Mouse (Mus musculus) heart, embryonic 12.5 days (tissue): ENCODE data around the gene Dnmt1. TPM values are rescaled to one million over a fixed set of nuclear protein-coding genes. Genes with fewer than 3 reads are reported as not detected.
A peak's percentile ranks its signal among the peaks of the same experiment; 100 is the strongest.

Source experiments
- ATAC-seq: fragments of 200-750 bp; cut with Nextera tagmentation; 2 replicates; pipeline ENCODE4 v1.8.0; 2017; ENCODE audit warnings: moderate TSS enrichment, moderate library complexity; ENCODE audit not compliant: insufficient number of reproducible peaks, low FRiP score
- H3K27ac ChIP-seq: fragments of 300-500 bp; sonication (generic); 2 replicates; pipeline ENCODE4 v1.5.1; 2016; ENCODE audit warnings: mild to moderate bottlenecking, moderate library complexity; ENCODE audit not compliant: poor library complexity, severe bottlenecking
- H3K27me3 ChIP-seq: fragments of 300-500 bp; sonication (generic); replicated peaks from 2 replicates; pipeline ENCODE4 v1.6.1; 2016; ENCODE audit warnings: mild to moderate bottlenecking, moderate library complexity
- H3K36me3 ChIP-seq: fragments of 300-500 bp; sonication (generic); 2 replicates; pipeline ENCODE4 v1.6.1; 2016; ENCODE audit warnings: mild to moderate bottlenecking, moderate library complexity
- H3K4me1 ChIP-seq: fragments of 300-500 bp; sonication (generic); replicated peaks from 2 replicates; pipeline ENCODE4 v1.6.1; 2016; ENCODE audit warnings: mild to moderate bottlenecking
- H3K4me2 ChIP-seq: fragments of 300-500 bp; sonication (generic); 2 replicates; pipeline ENCODE4 v1.6.1; 2016; ENCODE audit warnings: mild to moderate bottlenecking, moderate library complexity
- H3K4me3 ChIP-seq: fragments of 300-500 bp; sonication (generic); 2 replicates; pipeline ENCODE4 v1.5.1; 2016; ENCODE audit warnings: mild to moderate bottlenecking
- H3K9ac ChIP-seq: fragments of 300-500 bp; sonication (generic); 2 replicates; pipeline ENCODE4 v1.6.1; 2016; ENCODE audit warnings: mild to moderate bottlenecking, moderate library complexity
- H3K9me3 ChIP-seq: fragments of 300-500 bp; sonication (generic); replicated peaks from 2 replicates; pipeline ENCODE4 v1.6.1; 2016; ENCODE audit warnings: mild to moderate bottlenecking, moderate library complexity
- WGBS: fragments of 180-500 bp; shearing (Covaris S2); methylation state at CpG from one replicate; pipeline ENCODE4 v1.1.7; 2016; 5-methylcytosine and 5-hydroxymethylcytosine counted together
- polyA plus RNA-seq: library from polyadenylated mRNA; unstranded; fragments of >200 nt; fragmentation: Nextera tagmentation; extraction: Ambion mirVana; gene quantifications from 2 replicates; pipeline ENCODE4 v1.2.1, GENCODE M21; 2016

Gene Dnmt1
- polyA plus RNA-seq, 1 experiment from 2014 or later: 86.8 TPM

- no peaks in the 10 kb centered on the region for H3K9me3 ChIP-seq
- peaks cover 99% of the 10 kb centered on the region for H3K36me3 ChIP-seq
- H3K4me2 ChIP-seq: no peak overlapping the region
- no peak for ATAC-seq
- H3K27me3 ChIP-seq: no peaks in the 10 kb centered on the region
- no peak overlapping the region for H3K27ac ChIP-seq
- no peak overlapping the region for H3K9ac ChIP-seq
- no peaks in the 10 kb centered on the region for H3K4me1 ChIP-seq
- 95% methylated on average over 3 of the region's 3 CpGs for WGBS
- H3K4me3 ChIP-seq: no peak overlapping the region
Measured at GRCm38 (mm10) chr9:20923258-20923657, 36.4 kb downstream of the Dnmt1 start.

- no peaks in the 10 kb centered on the region for H3K9me3 ChIP-seq
- no peak overlapping the region for H3K27ac ChIP-seq
- H3K27me3 ChIP-seq: no peaks in the 10 kb centered on the region
- ATAC-seq: no peak
- H3K9ac ChIP-seq: no peak overlapping the region
- H3K4me2 ChIP-seq: no peak overlapping the region
- no peaks in the 10 kb centered on the region for H3K4me1 ChIP-seq
- 85% methylated on average over 4 of the region's 4 CpGs for WGBS
- peaks cover 100% of the 10 kb centered on the region for H3K36me3 ChIP-seq
- H3K4me3 ChIP-seq: no peak overlapping the region
Measured at GRCm38 (mm10) chr9:20916160-20916559, 43.5 kb downstream of the Dnmt1 start.

GRCm38 (mm10) chr9:20909948-20910347 lies 49.7 kb downstream of the Dnmt1 start:
- no peak overlapping the region for H3K4me2 ChIP-seq
- peaks cover 100% of the 10 kb centered on the region for H3K36me3 ChIP-seq
- no peaks in the 10 kb centered on the region for H3K4me1 ChIP-seq
- H3K9me3 ChIP-seq: no peaks in the 10 kb centered on the region
- 92% methylated on average over 9 of the region's 9 CpGs for WGBS
- H3K27ac ChIP-seq: no peak overlapping the region
- no peaks in the 10 kb centered on the region for H3K27me3 ChIP-seq
- ATAC-seq: no peak
- no peak overlapping the region for H3K4me3 ChIP-seq
- no peak overlapping the region for H3K9ac ChIP-seq

- 8% methylated on average over 6 of the region's 6 CpGs for WGBS
- peak overlapping the region; percentile 59 for H3K27ac ChIP-seq
- H3K9ac ChIP-seq: peak overlapping the region; percentile 19; the same call in 1 of the 2 replicates
Measured at GRCm38 (mm10) chr9:20902174-20902491, 57.6 kb downstream of the Dnmt1 start.

GRCm38 (mm10) chr9:20901466-20902173 lies 58.1 kb downstream of the Dnmt1 start:
- 7% methylated on average over 13 of the region's 13 CpGs for WGBS
- peak overlapping the region; percentile 19; the same call in 1 of the 2 replicates for H3K9ac ChIP-seq
- peak overlapping the region; percentile 59 for H3K27ac ChIP-seq
- H3K36me3 ChIP-seq: peaks cover 31% of the 10 kb centered on the region
- peak overlapping the region; percentile 45 for H3K4me2 ChIP-seq
- no peak overlapping the region for H3K4me3 ChIP-seq
- peak; percentile 41 for ATAC-seq
- no peaks in the 10 kb centered on the region for H3K27me3 ChIP-seq
- H3K4me1 ChIP-seq: peaks cover 25% of the 10 kb centered on the region
- no peaks in the 10 kb centered on the region for H3K9me3 ChIP-seq

More at GRCm38 (mm10) chr9:20902174-20902491, 57.6 kb downstream of the Dnmt1 start:
- Histone ChIP-seq H3K4me1 (peaks cover 20% of the 10 kb centered on the region), H3K9me3 (no peaks in the 10 kb centered on the region), H3K27me3 (no peaks in the 10 kb centered on the region), H3K4me2 (peak overlapping the region; percentile 45), H3K4me3 (no peak overlapping the region), H3K36me3 (peaks cover 31% of the 10 kb centered on the region)
- ATAC-seq: peak; percentile 23

GRCm38 (mm10) chr9:20898511-20899073 lies 61.1 kb downstream of the Dnmt1 start, which contains the start of gene Eif3g:
TSS of gene Eif3g (minus strand) at chr9:20898623.
- Histone ChIP-seq H3K9ac (peak within 1 kb of the TSS; percentile 96), H3K4me3 (peak within 1 kb of the TSS; percentile 91), H3K4me2 (peak within 1 kb of the TSS; percentile 96), H3K9me3 (no peaks in the 10 kb centered on the region), H3K27ac (peak within 1 kb of the TSS; percentile 37; the same call in 1 of the 2 replicates), H3K4me1 (peaks cover 25% of the 10 kb centered on the region), H3K27me3 (no peaks in the 10 kb centered on the region), H3K36me3 (peaks cover 36% of the 10 kb centered on the region)
- 4% methylated on average over 34 of the region's 34 CpGs for WGBS
- peak; percentile 82 for ATAC-seq

- H3K4me1 ChIP-seq: peaks cover 25% of the 10 kb centered on the region
- peak; percentile 71 for ATAC-seq
- H3K27ac ChIP-seq: peak overlapping the region; percentile 37; the same call in 1 of the 2 replicates
- H3K4me3 ChIP-seq: peak overlapping the region; percentile 91
- 3% methylated on average over 38 of the region's 39 CpGs for WGBS
- H3K9me3 ChIP-seq: no peaks in the 10 kb centered on the region
- H3K36me3 ChIP-seq: peaks cover 42% of the 10 kb centered on the region
- peak overlapping the region; percentile 96 for H3K4me2 ChIP-seq
- H3K9ac ChIP-seq: peak overlapping the region; percentile 96
- no peaks in the 10 kb centered on the region for H3K27me3 ChIP-seq
Measured at GRCm38 (mm10) chr9:20897736-20898510, 61.8 kb downstream of the Dnmt1 start.

- H3K4me2 ChIP-seq: no peak overlapping the region
- 93% methylated on average over 9 of the region's 9 CpGs for WGBS
- no peak overlapping the region for H3K4me3 ChIP-seq
- H3K9me3 ChIP-seq: no peaks in the 10 kb centered on the region
- no peak for ATAC-seq
- no peak overlapping the region for H3K9ac ChIP-seq
- peaks cover 12% of the 10 kb centered on the region for H3K4me1 ChIP-seq
- H3K27me3 ChIP-seq: no peaks in the 10 kb centered on the region
- H3K36me3 ChIP-seq: peaks cover 67% of the 10 kb centered on the region
- no peak overlapping the region for H3K27ac ChIP-seq
Measured at GRCm38 (mm10) chr9:20895382-20895781, 64.3 kb downstream of the Dnmt1 start.

GRCm38 (mm10) chr9:20894629-20895028 lies 65.1 kb downstream of the Dnmt1 start:
- no peak for ATAC-seq

GRCm38 (mm10) chr9:20893590-20894343 lies 65.9 kb downstream of the Dnmt1 start:
- no peak overlapping the region for H3K4me2 ChIP-seq
- no peaks in the 10 kb centered on the region for H3K9me3 ChIP-seq
- H3K9ac ChIP-seq: no peak overlapping the region
- no peak overlapping the region for H3K4me3 ChIP-seq
- no peaks in the 10 kb centered on the region for H3K27me3 ChIP-seq
- WGBS: 85% methylated on average over 13 of the region's 13 CpGs
- H3K4me1 ChIP-seq: peaks cover 20% of the 10 kb centered on the region
- no peak for ATAC-seq
- peaks cover 80% of the 10 kb centered on the region for H3K36me3 ChIP-seq
- H3K27ac ChIP-seq: no peak overlapping the region

More at GRCm38 (mm10) chr9:20894629-20895028, 65.1 kb downstream of the Dnmt1 start:
- no peak overlapping the region for H3K9ac ChIP-seq
- peaks cover 75% of the 10 kb centered on the region for H3K36me3 ChIP-seq
- 86% methylated on average over 15 of the region's 15 CpGs for WGBS
- no peaks in the 10 kb centered on the region for H3K27me3 ChIP-seq
- no peaks in the 10 kb centered on the region for H3K9me3 ChIP-seq
- H3K4me1 ChIP-seq: peaks cover 14% of the 10 kb centered on the region
- H3K4me3 ChIP-seq: no peak overlapping the region
- no peak overlapping the region for H3K27ac ChIP-seq
- H3K4me2 ChIP-seq: no peak overlapping the region
